Mouse (Mus musculus): ENCODE measurements around the gene Ank2. TPM values are rescaled to one million over a fixed set of nuclear protein-coding genes. Genes with fewer than 3 reads are reported as not detected.
A peak's percentile ranks its signal among the peaks of the same experiment; 100 is the strongest.

Ank2 gene
- total and polyA plus RNA-seq, 3 experiments: 18.9 to 95.5 (median 57.8) TPM

DNA sequence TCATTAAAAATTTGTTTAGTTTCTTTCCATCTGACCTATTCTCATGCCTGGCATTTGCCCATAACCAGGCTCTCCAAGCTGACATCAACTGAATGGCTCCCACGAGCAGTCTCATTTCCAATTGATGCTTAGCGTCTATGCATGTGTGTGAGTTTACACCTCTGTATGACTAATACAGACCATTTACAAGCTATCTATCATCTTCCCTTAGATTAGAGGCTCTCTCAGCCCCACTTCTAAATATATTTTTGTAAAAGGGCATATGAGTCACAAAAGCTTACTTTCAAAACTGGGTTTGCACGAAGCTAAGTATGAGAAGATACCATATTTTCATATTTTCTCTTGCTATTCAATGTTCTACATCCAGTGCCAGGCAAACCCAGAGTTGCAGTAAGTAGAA, 578.9 kb downstream of the Ank2 start:
- TF ChIP-seq TAL1 (conservative IDR thresholded peaks at IDR 0.05; ENCODE audit: low read depth, low read length) (no peak), CTCF (IDR thresholded peaks at IDR 0.05; ENCODE audit: low read depth, low read length) (no peak)
- peaks cover 8% of the 10 kb centered on the region for H3K4me1 ChIP-seq (ENCODE audit: insufficient read depth, low read depth, low read length)
- DNase-seq (ENCODE audit: low spot score): no peak
- H3K9me3 ChIP-seq (replicated peaks): no peaks in the 10 kb centered on the region
- ATAC-seq (ENCODE audit: extremely low read depth, insufficient number of reproducible peaks, low FRiP score, poor library complexity, severe bottlenecking): no peak
- H3K4me3 ChIP-seq (ENCODE audit: low read depth, low read length): no peak overlapping the region
- H3K27me3 ChIP-seq (ENCODE audit: insufficient read depth, low read length): no peaks in the 10 kb centered on the region
- H3K36me3 ChIP-seq (replicated peaks): peaks cover 16% of the 10 kb centered on the region

DNA sequence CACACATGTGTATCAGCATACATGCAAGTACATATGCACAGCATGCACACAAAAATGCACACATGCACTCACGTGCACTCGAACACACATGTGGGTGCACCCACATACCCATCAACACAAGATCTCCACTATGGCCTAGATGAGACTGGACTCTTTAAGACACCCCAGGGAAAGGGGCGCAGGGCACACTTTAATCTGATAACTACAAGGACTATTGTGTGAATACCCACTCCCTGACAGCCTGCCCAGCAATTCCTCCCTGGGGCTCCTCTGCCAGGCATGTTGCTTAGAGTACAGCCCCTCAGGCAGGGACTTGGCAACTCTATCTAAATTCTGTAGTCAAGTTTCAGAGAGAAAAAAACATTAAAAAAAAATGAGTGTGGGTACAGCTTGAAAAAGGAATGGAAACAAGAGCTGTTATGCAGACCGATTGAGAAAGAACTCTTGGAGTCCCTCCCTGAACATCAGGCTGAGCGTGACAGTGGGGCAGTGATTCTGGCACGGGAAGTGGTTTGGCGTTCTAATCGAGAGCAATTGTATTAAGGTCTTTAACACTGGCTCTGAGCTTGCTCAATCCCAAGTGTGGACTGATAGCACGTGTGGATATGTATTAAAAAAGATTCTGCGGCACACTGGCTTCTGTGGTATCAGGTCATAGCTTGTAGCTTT, 580.2 kb downstream of the Ank2 start:
- Histone ChIP-seq H3K36me3 (replicated peaks) (peaks cover 14% of the 10 kb centered on the region), H3K27me3 (ENCODE audit: insufficient read depth, low read length) (no peaks in the 10 kb centered on the region), H3K9me3 (replicated peaks) (no peaks in the 10 kb centered on the region), H3K4me3 (ENCODE audit: low read depth, low read length) (no peak overlapping the region), H3K4me1 (ENCODE audit: insufficient read depth, low read depth, low read length) (peaks cover 8% of the 10 kb centered on the region)
- DNase-seq (ENCODE audit: low spot score) (no peak), ATAC-seq (ENCODE audit: extremely low read depth, insufficient number of reproducible peaks, low FRiP score, poor library complexity, severe bottlenecking) (no peak)
- TF ChIP-seq GATA1 (IDR thresholded peaks at IDR 0.05; ENCODE audit: borderline replicate concordance, low read length): no peak
- no peak for TF ChIP-seq TAL1 (conservative IDR thresholded peaks at IDR 0.05; ENCODE audit: low read depth, low read length)
- no peak for TF ChIP-seq GATA2 (IDR thresholded peaks at IDR 0.05; ENCODE audit: borderline replicate concordance, low read depth, low read length)
- TF ChIP-seq POLR2AphosphoS5 (IDR thresholded peaks at IDR 0.05; ENCODE audit: insufficient replicate concordance, low read depth, low read length): no peak
- TF ChIP-seq CTCF (IDR thresholded peaks at IDR 0.05; ENCODE audit: low read depth, low read length): no peak

DNA sequence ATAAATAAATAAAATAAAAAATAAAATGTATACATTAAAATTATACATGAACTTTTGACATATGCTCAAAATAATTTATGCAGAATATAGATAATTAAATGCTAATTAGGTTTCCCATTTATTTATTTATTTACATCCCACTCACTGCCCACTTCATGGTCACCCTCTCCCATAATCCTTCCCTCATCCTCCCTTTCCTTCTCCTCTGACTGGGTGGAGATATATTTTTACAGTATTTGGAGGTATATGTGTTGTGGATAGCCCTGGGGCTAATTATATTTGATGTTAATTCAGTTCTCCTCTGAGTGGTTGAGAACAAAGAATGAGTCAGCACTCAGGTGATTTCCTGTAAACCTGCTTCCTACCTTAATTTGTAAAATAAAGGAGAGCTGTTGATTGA, 582.8 kb downstream of the Ank2 start:
- no peaks in the 10 kb centered on the region for H3K4me1 ChIP-seq (ENCODE audit: insufficient read depth, low read depth, low read length)
- H3K36me3 ChIP-seq (replicated peaks): no peaks in the 10 kb centered on the region
- H3K9me3 ChIP-seq (replicated peaks): no peaks in the 10 kb centered on the region
- ATAC-seq (ENCODE audit: extremely low read depth, insufficient number of reproducible peaks, low FRiP score, poor library complexity, severe bottlenecking): no peak
- no peak overlapping the region for H3K4me3 ChIP-seq (ENCODE audit: low read depth, low read length)
- no peaks in the 10 kb centered on the region for H3K27me3 ChIP-seq (ENCODE audit: insufficient read depth, low read length)
- DNase-seq (ENCODE audit: low spot score): no peak
- no peak for TF ChIP-seq GATA1 (IDR thresholded peaks at IDR 0.05; ENCODE audit: borderline replicate concordance, low read length)
- no peak for TF ChIP-seq POLR2AphosphoS5 (IDR thresholded peaks at IDR 0.05; ENCODE audit: insufficient replicate concordance, low read depth, low read length)
- no peak for TF ChIP-seq TAL1 (conservative IDR thresholded peaks at IDR 0.05; ENCODE audit: low read depth, low read length)
- TF ChIP-seq CTCF (IDR thresholded peaks at IDR 0.05; ENCODE audit: low read depth, low read length): no peak
- no peak for TF ChIP-seq GATA2 (IDR thresholded peaks at IDR 0.05; ENCODE audit: borderline replicate concordance, low read depth, low read length)

- no peaks in the 10 kb centered on the region for H3K27me3 ChIP-seq (ENCODE audit: insufficient read depth, low read length)
- H3K4me1 ChIP-seq (ENCODE audit: insufficient read depth, low read depth, low read length): no peaks in the 10 kb centered on the region
- no peaks in the 10 kb centered on the region for H3K36me3 ChIP-seq (replicated peaks)
- ATAC-seq (ENCODE audit: extremely low read depth, insufficient number of reproducible peaks, low FRiP score, poor library complexity, severe bottlenecking): 0 out of 2 replicates have a peak, but pooled peaks have one; percentile 34
- no peak overlapping the region for H3K4me3 ChIP-seq (ENCODE audit: low read depth, low read length)
- DNase-seq (ENCODE audit: low spot score): no peak
- no peaks in the 10 kb centered on the region for H3K9me3 ChIP-seq (replicated peaks)
- no peak for TF ChIP-seq POLR2AphosphoS5 (IDR thresholded peaks at IDR 0.05; ENCODE audit: insufficient replicate concordance, low read depth, low read length)
Measured at GRCm38 (mm10) chr3:126903543-126903942, 595.6 kb downstream of the Ank2 start.

DNA sequence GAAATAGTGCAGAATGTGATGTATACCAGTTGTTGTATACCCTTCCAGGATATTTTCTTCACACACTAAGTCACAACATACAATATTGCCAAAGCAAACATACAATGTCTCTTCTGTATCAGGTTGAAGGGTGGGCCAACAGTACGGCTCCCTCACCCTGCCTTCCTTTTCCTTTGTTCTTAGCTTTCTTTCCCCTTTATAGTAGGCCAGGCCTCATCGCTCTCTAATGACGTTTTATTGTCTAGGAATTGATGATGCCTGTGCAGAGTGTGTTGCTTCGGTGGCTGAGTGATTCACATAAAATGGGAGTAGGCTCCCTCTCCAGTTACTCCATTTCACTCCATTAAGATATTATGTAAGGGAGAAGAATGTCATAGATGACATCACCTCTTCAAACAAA, 612.5 kb downstream of the Ank2 start:
- H3K4me3 ChIP-seq (ENCODE audit: low read depth, low read length): no peak overlapping the region
- TF ChIP-seq GATA2 (IDR thresholded peaks at IDR 0.05; ENCODE audit: borderline replicate concordance, low read depth, low read length): no peak
- ATAC-seq (ENCODE audit: extremely low read depth, insufficient number of reproducible peaks, low FRiP score, poor library complexity, severe bottlenecking): no peak
- H3K27me3 ChIP-seq (ENCODE audit: insufficient read depth, low read length): no peaks in the 10 kb centered on the region
- H3K4me1 ChIP-seq (ENCODE audit: insufficient read depth, low read depth, low read length): no peaks in the 10 kb centered on the region
- H3K9me3 ChIP-seq (replicated peaks): no peaks in the 10 kb centered on the region
- H3K36me3 ChIP-seq (replicated peaks): no peaks in the 10 kb centered on the region
- DNase-seq (ENCODE audit: low spot score): no peak

DNA sequence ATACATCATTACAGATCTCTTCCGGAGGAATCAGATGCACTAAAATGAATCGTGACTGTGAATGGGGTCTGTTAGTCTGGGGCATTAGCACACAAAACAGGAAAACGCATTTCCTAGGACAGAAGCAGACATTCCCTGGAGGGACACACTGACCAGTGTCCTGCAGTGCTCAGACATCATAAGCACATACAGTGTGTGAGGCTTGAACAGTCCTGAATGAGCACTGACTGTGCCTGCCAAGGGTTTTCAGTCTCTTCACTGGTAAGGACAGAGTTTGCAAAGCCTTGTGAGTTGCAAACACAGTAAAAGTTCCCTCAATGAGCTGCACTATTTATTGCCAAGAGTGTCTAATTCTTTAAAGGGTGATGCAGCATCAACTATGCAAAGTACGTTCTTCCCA, 613.1 kb downstream of the Ank2 start:
- TF ChIP-seq CTCF (IDR thresholded peaks at IDR 0.05; ENCODE audit: low read depth, low read length) (no peak), GATA1 (IDR thresholded peaks at IDR 0.05; ENCODE audit: borderline replicate concordance, low read length) (no peak), TAL1 (conservative IDR thresholded peaks at IDR 0.05; ENCODE audit: low read depth, low read length) (no peak), POLR2AphosphoS5 (IDR thresholded peaks at IDR 0.05; ENCODE audit: insufficient replicate concordance, low read depth, low read length) (no peak), GATA2 (IDR thresholded peaks at IDR 0.05; ENCODE audit: borderline replicate concordance, low read depth, low read length) (no peak)
- H3K4me1 ChIP-seq (ENCODE audit: insufficient read depth, low read depth, low read length): no peaks in the 10 kb centered on the region
- DNase-seq (ENCODE audit: low spot score) (no peak), ATAC-seq (ENCODE audit: extremely low read depth, insufficient number of reproducible peaks, low FRiP score, poor library complexity, severe bottlenecking) (no peak)
- H3K27me3 ChIP-seq (ENCODE audit: insufficient read depth, low read length): no peaks in the 10 kb centered on the region
- no peaks in the 10 kb centered on the region for H3K36me3 ChIP-seq (replicated peaks)
- no peaks in the 10 kb centered on the region for H3K9me3 ChIP-seq (replicated peaks)
- H3K4me3 ChIP-seq (ENCODE audit: low read depth, low read length): no peak overlapping the region

GRCm38 (mm10) chr3:126878233-126878632, 620.9 kb downstream of the Ank2 start:
- H3K9me3 ChIP-seq (replicated peaks): no peaks in the 10 kb centered on the region
- no peaks in the 10 kb centered on the region for H3K4me1 ChIP-seq (ENCODE audit: insufficient read depth, low read depth, low read length)
- no peak for DNase-seq (ENCODE audit: low spot score)
- no peaks in the 10 kb centered on the region for H3K27me3 ChIP-seq (ENCODE audit: insufficient read depth, low read length)
- no peak for TF ChIP-seq CTCF (IDR thresholded peaks at IDR 0.05; ENCODE audit: low read depth, low read length)
- TF ChIP-seq POLR2AphosphoS5 (IDR thresholded peaks at IDR 0.05; ENCODE audit: insufficient replicate concordance, low read depth, low read length): no peak
- TF ChIP-seq GATA2 (IDR thresholded peaks at IDR 0.05; ENCODE audit: borderline replicate concordance, low read depth, low read length): no peak
- H3K4me3 ChIP-seq (ENCODE audit: low read depth, low read length): no peak overlapping the region
- no peaks in the 10 kb centered on the region for H3K36me3 ChIP-seq (replicated peaks)
- no peak for ATAC-seq (ENCODE audit: extremely low read depth, insufficient number of reproducible peaks, low FRiP score, poor library complexity, severe bottlenecking)

Other genes with a start within 250 kb of the Ank2 start
- 76.6 and 86.7 TPM in 2 replicates for gene Larp7, start 54.0 kb upstream of the Ank2 start, total RNA-seq (2014; fragmentation: Nextera tagmentation)
- gene Larp7, start 54.0 kb upstream of the Ank2 start, total RNA-seq (2017): 88.3 and 111 TPM in 2 replicates
- 44.9 and 48.0 TPM in 2 replicates for gene Larp7, start 54.0 kb upstream of the Ank2 start, polyA plus RNA-seq (2012)
- gene Zgrf1, start 54.1 kb upstream of the Ank2 start, total RNA-seq (2014; fragmentation: Nextera tagmentation): 84.1 and 106 TPM in 2 replicates
- gene Zgrf1, start 54.1 kb upstream of the Ank2 start, total RNA-seq (2017): 33.4 and 36.5 TPM in 2 replicates
- 1.6 and 2.4 TPM in 2 replicates for gene Zgrf1, start 54.1 kb upstream of the Ank2 start, polyA plus RNA-seq (2012)
- not detected in 2 replicates for gene Neurog2, start 133.8 kb upstream of the Ank2 start, total RNA-seq (2014; fragmentation: Nextera tagmentation)
- gene Neurog2, start 133.8 kb upstream of the Ank2 start, total RNA-seq (2017): 0.05 TPM in 1 of 2 replicates, not detected in the other
- not detected in 2 replicates for gene Neurog2, start 133.8 kb upstream of the Ank2 start, polyA plus RNA-seq (2012)

Data from G1E (cell line).